Mouse (Mus musculus) monocyte, adult 5-6 weeks (primary cell): Measurements from ENCODE around the gene Zc3h14. TPM values are rescaled to one million over a fixed set of nuclear protein-coding genes. Genes with fewer than 3 reads are reported as not detected.

Source experiments
- ATAC-seq: fragments of 153-309, 156-312 bp; replicated peaks from 2 replicates; pipeline ENCODE4 v1.8.0; 2017; ENCODE audit warnings: mild to moderate bottlenecking; ENCODE audit not compliant: low TSS enrichment, insufficient number of reproducible peaks, severe bottlenecking, poor library complexity, low FRiP score
- total RNA-seq: library from RNA; stranded (forward); fragments of 200-1000, 200-491, 200-594 nt; gene quantifications from 3 replicates; pipeline ENCODE4 v1.2.3, GENCODE M21; 2017

The Zc3h14 gene
- total RNA-seq, 1 experiment from 2014 or later: 54.5 TPM

- no peak for ATAC-seq
Measured at GRCm38 (mm10) chr12:98831122-98831521, 84.4 kb downstream of the Zc3h14 start.

GRCm38 (mm10) chr12:98832929-98833598 lies 86.3 kb downstream of the Zc3h14 start:
- ATAC-seq: 0 out of 2 replicates have a peak, but pooled peaks have one; percentile 35

GRCm38 (mm10) chr12:98833901-98834300 lies 87.1 kb downstream of the Zc3h14 start:
- ATAC-seq: no peak

GRCm38 (mm10) chr12:98834879-98835278 lies 88.1 kb downstream of the Zc3h14 start:
- no peak for ATAC-seq

- ATAC-seq: no peak
Measured at GRCm38 (mm10) chr12:98835466-98835865, 88.7 kb downstream of the Zc3h14 start.

Other genes with a start within 250 kb of the Zc3h14 start
- gene Kcnk10, start 168.7 kb upstream of the Zc3h14 start, total RNA-seq: 1.8 to 5.3 TPM (median 3.3 TPM) in 3 replicates
- gene Spata7, start 118.8 kb upstream of the Zc3h14 start, total RNA-seq: 1.3 to 3.3 TPM in 2 of 3 replicates, not detected in the other
- 0.57 to 4.3 TPM (median 1.2 TPM) in 3 replicates for gene Ptpn21, start 9.6 kb upstream of the Zc3h14 start, total RNA-seq
- 6.5 to 9.8 TPM (median 7.0 TPM) in 3 replicates for gene Eml5, start 154.5 kb downstream of the Zc3h14 start, total RNA-seq
- 1.3 to 5.2 TPM in 2 of 3 replicates, not detected in the other for gene Ttc8, start 173.6 kb downstream of the Zc3h14 start, total RNA-seq